Mouse (Mus musculus) erythroblast, embryonic 14.5 days (primary cell): ENCODE results near the gene Tnks2.

Experiments used
- GATA1 ChIP-seq: IDR thresholded peaks from 2 replicates; pipeline ENCODE4 v1.6.1; 2012; ENCODE audit warnings: low read length, inconsistent platforms, mixed read lengths
- TAL1 ChIP-seq: IDR thresholded peaks from 3 replicates; pipeline ENCODE4 v1.6.1; 2012; ENCODE audit warnings: low read length, inconsistent platforms, mixed read lengths

- TF ChIP-seq GATA1 (no peak), TAL1 (no peak)
These were observed 40.0 kb upstream of the Tnks2 start for GRCm38 (mm10) chr19:36794008-36794407.
